Mouse (Mus musculus) urinary bladder, postnatal 4 days (tissue): ENCODE data around the gene Fcna.

Experiments
- DNase-seq, 2 experiments: peaks; one replicate each; pipeline ENCODE4 v3.0.0; 2021 to 2022; ENCODE audit warnings: low spot score in 2 of 2

Fcna gene

GRCm38 (mm10) chr2:25627811-25628210, at the start of gene Fcna:
Gene Fcna (minus strand): TSS chr2:25628030.
- no peak for DNase-seq

DNA sequence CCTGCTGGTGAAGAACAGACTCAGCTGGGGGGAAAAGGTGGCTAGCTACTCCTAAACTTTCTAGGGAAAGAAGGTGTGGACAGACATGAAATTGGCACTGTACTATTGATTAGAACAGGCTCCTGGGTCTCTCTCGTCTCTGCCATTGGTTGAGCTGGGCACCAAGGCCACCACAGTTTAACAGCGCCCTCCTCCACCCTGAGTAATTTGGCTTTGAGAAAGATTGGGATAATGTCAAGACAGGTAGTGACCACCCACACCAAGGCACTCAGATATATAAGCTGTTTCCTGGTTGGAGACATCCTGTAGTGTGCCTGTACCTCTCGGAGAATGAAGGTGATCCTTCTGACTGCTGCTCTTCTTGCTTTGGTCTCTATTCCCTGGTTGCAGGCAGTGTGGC, 48.7 kb upstream of the Fcna start, which contains the start of gene Lcn6:
Gene Lcn6, plus strand, starts transcription at position 301 of the 400 bp plus-strand sequence.
- DNase-seq: no peak

GRCm38 (mm10) chr2:25666516-25666915, 38.7 kb upstream of the Fcna start:
- no peak for DNase-seq

- no peak for DNase-seq
These were observed 36.3 kb upstream of the Fcna start for GRCm38 (mm10) chr2:25664125-25664524.

GRCm38 (mm10) chr2:25663511-25663910, 35.7 kb upstream of the Fcna start:
- DNase-seq: no peak

DNA sequence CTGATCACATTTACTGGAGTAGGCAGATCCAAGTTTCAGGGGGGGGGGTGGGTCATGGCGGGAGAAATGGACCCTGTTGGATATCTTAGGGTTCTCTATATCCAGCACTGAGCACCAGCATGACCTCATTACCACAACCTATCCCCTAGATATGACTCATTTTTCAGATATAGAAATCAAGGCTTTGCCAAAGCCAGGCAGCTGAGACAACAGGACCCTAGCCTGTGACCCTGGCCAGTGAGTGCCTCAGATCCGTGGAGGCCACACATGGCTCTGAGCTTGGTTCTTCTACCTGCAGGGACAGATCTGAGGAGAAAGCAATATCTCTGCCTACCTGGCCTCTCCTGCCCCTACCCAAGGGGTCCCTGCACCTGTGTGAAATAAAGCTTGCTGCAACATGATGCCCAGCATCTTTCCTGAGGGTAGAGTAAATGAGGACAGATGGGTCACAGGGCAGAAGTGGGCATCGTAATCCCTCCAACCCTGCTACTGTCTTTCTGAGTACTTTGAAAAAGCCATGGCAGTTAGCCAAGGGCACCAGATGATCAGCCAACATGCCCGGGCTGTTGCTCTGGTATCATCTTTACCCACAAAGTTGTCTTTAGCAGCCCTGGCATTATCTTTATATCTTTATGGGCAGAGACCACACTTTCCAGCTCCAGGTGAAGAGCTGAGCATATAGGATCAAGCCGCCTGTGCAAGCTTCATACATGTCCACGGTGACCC, 33.6 kb upstream of the Fcna start:
- no peak for DNase-seq

DNA sequence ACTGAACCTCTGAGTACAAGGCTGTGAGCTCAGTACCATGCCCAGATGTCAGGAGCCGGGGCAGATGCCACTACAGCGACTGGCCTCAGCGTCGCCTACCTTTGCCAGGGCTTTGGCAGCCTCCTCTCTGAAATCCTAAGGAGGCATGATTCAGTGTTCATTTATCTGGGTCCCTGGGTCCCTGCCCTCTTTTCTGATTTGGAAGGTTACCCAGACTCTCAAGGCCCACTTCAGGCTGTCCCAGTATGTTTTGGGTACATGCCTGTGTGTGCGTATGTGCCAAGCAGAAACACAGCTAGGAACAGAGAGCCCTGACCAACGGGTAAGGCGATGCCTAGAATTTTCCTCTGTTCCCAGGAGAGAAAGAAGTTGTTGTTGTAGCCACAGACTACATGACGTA, 32.4 kb upstream of the Fcna start:
- DNase-seq: no peak

DNA sequence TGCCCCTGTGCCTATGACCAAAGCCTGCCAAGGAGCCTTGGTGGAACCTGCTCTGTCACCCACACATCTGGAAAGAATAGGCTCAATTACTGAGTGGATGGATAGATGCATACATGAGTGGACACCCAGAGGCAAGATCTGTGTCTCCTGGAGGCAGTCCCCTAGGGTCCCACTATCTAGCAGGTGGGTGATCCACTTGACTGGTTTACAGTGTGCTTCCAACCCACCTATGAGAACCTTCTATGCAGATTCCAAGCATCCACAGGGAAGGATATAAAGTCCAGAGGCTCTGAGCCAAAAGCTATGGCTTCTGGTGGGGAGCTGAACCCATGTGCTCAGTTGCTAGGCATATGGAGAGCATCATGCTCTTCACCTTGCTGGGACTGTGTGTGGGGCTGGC, 29.8 kb upstream of the Fcna start, which contains the start of gene Lcn5:
Gene Lcn5, plus strand, starts transcription at position 301 of the 400 bp plus-strand sequence.
- DNase-seq: no peak

DNA sequence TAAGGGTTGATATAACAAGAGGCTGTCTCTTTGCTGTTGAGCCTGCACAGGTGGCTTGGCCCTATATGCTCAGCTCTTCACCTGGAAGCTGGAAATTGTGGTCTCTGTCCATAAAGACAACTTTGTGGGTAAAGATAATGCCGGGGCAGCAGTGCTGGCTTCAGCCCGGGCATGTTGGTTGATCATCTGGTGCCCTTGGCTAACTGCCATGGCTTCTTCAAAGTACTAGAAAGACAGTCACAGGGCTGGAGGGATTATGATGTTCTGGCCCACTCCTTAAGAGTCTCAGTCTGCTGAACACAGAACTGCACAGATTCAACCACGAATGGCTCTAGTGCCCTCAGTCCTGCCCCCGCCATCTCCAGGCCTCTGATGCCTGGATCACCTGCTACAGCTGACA, 29.4 kb upstream of the Fcna start:
- no peak for DNase-seq

- no peak for DNase-seq
These were observed 28.9 kb upstream of the Fcna start for GRCm38 (mm10) chr2:25656691-25657090.

DNA sequence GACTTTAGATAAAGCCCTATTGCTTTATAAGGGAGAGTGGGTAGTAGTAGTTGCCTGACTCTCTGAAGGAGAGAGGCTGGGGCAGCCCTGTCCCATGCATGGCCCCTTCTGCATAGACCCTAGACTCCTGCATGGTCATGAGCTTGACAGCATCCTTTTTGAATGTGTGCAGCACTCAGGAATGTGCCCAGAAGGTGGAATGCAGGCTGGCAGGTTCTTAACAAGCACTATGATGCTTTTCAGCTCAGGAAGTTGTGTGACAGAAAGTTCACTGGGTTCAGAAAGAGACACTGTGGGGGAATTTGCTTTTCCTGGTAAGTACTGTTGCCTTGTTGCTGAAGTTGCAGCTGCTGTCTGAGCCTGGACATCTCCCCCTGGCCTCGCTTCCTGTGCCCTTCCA, 26.7 kb upstream of the Fcna start:
- DNase-seq: no peak

- DNase-seq: no peak
These were observed 25.1 kb upstream of the Fcna start, which contains the start of gene Lcn8 for GRCm38 (mm10) chr2:25652902-25653301. Gene Lcn8 (plus strand): TSS chr2:25653120.

- DNase-seq: no peak
These were observed 12.1 kb upstream of the Fcna start for GRCm38 (mm10) chr2:25639890-25640289.

DNA sequence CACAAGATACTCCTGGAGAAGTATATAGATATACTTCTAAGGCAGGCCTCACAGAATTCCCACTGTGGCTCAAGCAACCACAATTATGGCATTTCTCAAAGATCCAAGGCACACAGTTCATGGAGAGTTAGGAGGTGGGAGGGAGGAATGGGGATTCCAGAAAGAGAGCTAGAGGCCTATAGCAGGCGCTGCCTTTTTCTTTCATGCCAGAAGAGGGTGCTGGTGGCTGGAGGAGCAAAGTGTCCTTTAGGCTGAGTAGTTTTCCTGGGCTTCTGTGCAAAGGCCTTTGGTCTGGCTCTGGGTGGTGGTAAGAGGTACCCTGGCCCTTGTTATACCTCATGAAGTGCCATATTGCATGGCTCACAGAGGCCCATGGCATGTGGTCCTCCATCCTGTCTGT, 6.2 kb upstream of the Fcna start:
- DNase-seq: no peak

- DNase-seq: no peak
These were observed 5.8 kb upstream of the Fcna start for GRCm38 (mm10) chr2:25633616-25634015.

DNA sequence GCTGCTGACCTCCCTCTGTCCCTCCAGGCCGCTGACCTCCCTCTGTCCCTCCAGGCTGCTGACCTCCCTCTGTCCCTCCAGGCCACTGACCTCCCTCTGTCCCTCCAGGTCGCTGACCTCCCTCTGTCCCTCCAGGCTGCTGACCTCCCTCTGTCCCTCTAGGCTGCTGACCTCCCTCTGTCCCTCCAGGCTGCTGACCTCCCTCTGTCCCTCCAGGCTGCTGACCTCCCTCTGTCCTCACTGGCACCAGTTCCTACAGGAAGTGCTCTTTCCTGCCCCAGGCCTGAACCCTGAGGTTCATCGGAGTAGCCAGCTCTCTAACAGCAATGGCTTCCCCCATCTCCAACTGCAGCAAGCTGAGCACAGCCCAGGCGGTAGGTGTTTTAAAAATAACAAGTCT, 908 bp upstream of the Fcna start:
- DNase-seq: no peak

GRCm38 (mm10) chr2:25625986-25626385, 1.8 kb downstream of the Fcna start:
- no peak for DNase-seq

GRCm38 (mm10) chr2:25621229-25622200, 6.3 kb downstream of the Fcna start, which contains the start of gene Tmem141:
Gene Tmem141 (minus strand): TSS chr2:25622005.
- DNase-seq: peak; percentile 86 to 91

- no peak for DNase-seq
These were observed 7.0 kb downstream of the Fcna start for GRCm38 (mm10) chr2:25620852-25621228.

GRCm38 (mm10) chr2:25620386-25620785, 7.4 kb downstream of the Fcna start:
- no peak for DNase-seq

DNA sequence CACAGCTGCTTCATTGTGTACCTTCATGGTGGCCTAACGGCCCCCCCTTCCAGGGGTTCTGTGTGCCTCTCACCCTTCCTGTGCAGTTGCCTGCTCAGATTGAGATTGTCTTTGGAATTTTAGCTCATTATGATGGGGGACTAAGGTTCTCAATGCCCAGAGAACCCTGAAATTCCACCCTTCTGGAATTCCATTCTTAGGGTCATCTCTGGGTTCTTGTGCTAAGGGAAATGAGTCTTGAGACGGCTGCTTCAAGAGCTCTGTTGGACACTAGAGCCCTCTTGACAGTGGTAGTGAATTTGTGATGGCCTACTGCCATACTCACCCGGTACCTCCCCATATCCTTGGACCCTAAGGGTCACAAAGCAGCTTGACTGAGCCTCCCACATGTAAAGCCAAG, 10.3 kb downstream of the Fcna start, which contains the start of gene Ccdc183:
Gene Ccdc183, minus strand, starts transcription at position 101 of the 400 bp plus-strand sequence.
- no peak for DNase-seq

DNA sequence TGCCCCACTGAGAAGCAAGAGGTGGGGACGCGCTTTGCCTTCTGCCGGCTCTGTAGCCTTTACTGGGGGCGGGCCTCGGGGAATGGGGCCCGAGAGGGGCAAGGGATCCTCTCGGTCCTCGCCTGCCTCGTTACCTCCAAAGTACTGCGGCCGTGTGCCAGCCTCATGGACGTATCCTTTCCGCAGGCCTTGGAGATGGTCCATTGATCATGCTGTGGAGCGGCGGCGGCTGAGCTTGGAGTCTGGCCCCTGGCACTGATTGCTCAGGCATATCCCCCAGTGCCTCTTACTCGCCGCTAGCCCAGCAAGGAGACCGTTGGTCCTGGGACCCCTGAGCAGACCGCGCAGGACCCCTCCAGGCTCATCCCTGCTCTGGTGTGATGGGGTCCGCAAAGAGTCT, 11.4 kb downstream of the Fcna start:
- no peak for DNase-seq
